ENCODE assay signal across 8 mouse cellular contexts in the genomic region with DNA sequence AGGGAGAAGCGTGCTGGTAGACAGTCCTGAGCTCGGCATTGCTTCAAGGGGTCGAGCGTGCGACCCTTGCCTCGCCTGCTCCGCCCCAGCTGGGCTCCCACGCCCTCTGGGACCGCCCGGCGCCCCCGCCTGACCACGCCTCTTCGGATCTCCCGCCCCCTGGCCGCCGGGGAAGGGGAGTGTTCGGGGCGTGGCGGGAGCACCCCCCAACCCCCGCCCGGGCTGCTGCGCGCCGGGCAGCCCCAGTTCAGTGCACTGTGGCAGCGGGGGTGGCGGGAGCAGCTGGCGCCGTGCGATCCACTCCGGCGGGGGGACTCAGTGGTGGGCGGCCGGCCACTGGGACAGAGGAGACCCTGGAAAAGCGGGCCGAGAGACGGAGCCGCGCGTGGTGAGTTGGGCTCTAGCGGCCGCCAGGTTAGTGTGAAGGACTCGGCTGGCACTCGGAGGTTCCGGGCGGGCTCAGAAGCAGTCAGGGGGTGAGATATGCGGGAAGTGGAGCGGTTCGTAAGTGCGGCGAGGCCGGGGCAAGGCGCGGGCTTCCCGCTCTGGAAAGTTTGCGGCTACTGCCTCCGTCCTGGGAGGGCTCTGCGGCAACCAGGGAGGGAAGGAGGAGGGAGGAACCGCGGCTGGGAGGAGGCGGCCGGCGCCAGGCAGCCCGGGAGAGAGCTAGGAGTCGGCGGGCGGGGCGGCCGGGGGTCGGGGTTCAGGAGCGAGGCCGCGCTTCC. TPM values are rescaled to one million over a fixed set of nuclear protein-coding genes. Genes with fewer than 3 reads are reported as not detected.
A peak's percentile ranks its signal among the peaks of the same experiment; 100 is the strongest.
DNase-seq lines count a peak whose midpoint lies in the region; ATAC-seq and TF ChIP-seq lines count a peak whose summit lies in the region.

Fgfr3 (plus strand) TSS at position 134 of the 725 bp plus-strand sequence.

- H3K4me2 ChIP-seq in embryonic facial prominence, embryonic 12.5 days (replicated peaks), result peak within 1 kb of the TSS; percentile 97
- peak within 1 kb of the TSS; percentile 97 for H3K4me2 ChIP-seq in heart, embryonic 14.5 days (ENCODE audit: low read length)
- H3K4me2 ChIP-seq in kidney, embryonic 16.5 days (replicated peaks; ENCODE audit: low read depth, low read length), result peak within 1 kb of the TSS; percentile 91
- H3K4me2 ChIP-seq in liver, embryonic 14.5 days (ENCODE audit: low read depth), result peak within 1 kb of the TSS; percentile 71
- peak within 1 kb of the TSS; percentile 78 for H3K4me2 ChIP-seq in neural tube, embryonic 14.5 days (ENCODE audit: low read depth, low read length)

- under 1% methylated on average over 69 of the region's 73 CpGs for WGBS in embryonic facial prominence, embryonic 12.5 days
- WGBS in heart, embryonic 14.5 days, result 1% methylated on average over 68 of the region's 73 CpGs
- WGBS in kidney, embryonic 16.5 days, result under 1% methylated on average over 64 of the region's 73 CpGs
- WGBS in liver, embryonic 14.5 days (ENCODE audit: insufficient replicate concordance), result under 1% methylated on average over 71 of the region's 73 CpGs
- WGBS in neural tube, embryonic 14.5 days, result under 1% methylated on average over 64 of the region's 73 CpGs

- no peaks in the 10 kb centered on the region for H3K36me3 ChIP-seq in embryonic facial prominence, embryonic 12.5 days
- H3K36me3 ChIP-seq in heart, embryonic 14.5 days (ENCODE audit: control insufficient read depth, insufficient read depth, low read length), result no peaks in the 10 kb centered on the region
- no peaks in the 10 kb centered on the region for H3K36me3 ChIP-seq in kidney, embryonic 16.5 days (ENCODE audit: insufficient read depth, low read length)
- H3K36me3 ChIP-seq in liver, embryonic 14.5 days (replicated peaks; ENCODE audit: control insufficient read depth, insufficient read depth, low read depth), result no peaks in the 10 kb centered on the region
- no peaks in the 10 kb centered on the region for H3K36me3 ChIP-seq in neural tube, embryonic 14.5 days (ENCODE audit: control insufficient read depth, insufficient read depth, low read length)

- no peak for TF ChIP-seq EP300 in liver, embryonic 14.5 days (IDR thresholded peaks at IDR 0.05; ENCODE audit: low read depth)

- peak within 1 kb of the TSS; percentile 59 for H3K4me3 ChIP-seq in embryonic facial prominence, embryonic 12.5 days
- H3K4me3 ChIP-seq in heart, embryonic 14.5 days (ENCODE audit: control insufficient read depth in 1 of 2, insufficient read depth in 1 of 2, low read depth in 1 of 2, low read length in 2 of 2), result peak within 1 kb of the TSS; percentile 63 to 64
- H3K4me3 ChIP-seq in kidney, embryonic 16.5 days (ENCODE audit: low read length), result peak within 1 kb of the TSS; percentile 73
- peak within 1 kb of the TSS; percentile 52 to 60 for H3K4me3 ChIP-seq in liver, embryonic 14.5 days (ENCODE audit: insufficient read depth in 1 of 2, low read depth in 2 of 2, low read length in 2 of 2)
- peak within 1 kb of the TSS; percentile 48 for H3K4me3 ChIP-seq in neural tube, embryonic 14.5 days (ENCODE audit: low read depth, low read length)

- H3K27ac ChIP-seq in embryonic facial prominence, embryonic 12.5 days, result peak within 1 kb of the TSS; percentile 24
- no peak within 1 kb of the TSS for H3K27ac ChIP-seq in heart, embryonic 14.5 days (replicated peaks in 1 of 2; ENCODE audit: control insufficient read depth in 1 of 2, insufficient read depth in 1 of 2, low read depth in 2 of 2, low read length in 2 of 2)
- H3K27ac ChIP-seq in kidney, embryonic 16.5 days (ENCODE audit: low read length), result peak within 1 kb of the TSS; percentile 77
- no peak within 1 kb of the TSS for H3K27ac ChIP-seq in liver, embryonic 14.5 days
- peak within 1 kb of the TSS; percentile 16 for H3K27ac ChIP-seq in neural tube, embryonic 14.5 days (ENCODE audit: low read depth, low read length)

- peaks cover 14% of the 10 kb centered on the region; the same call in 1 of the 2 replicates for H3K4me1 ChIP-seq in embryonic facial prominence, embryonic 12.5 days
- H3K4me1 ChIP-seq in heart, embryonic 14.5 days (ENCODE audit: control insufficient read depth in 2 of 2, insufficient read depth in 2 of 2, low read length in 2 of 2), result peaks cover 14 to 34% of the 10 kb centered on the region in 2 experiments
- H3K4me1 ChIP-seq in kidney, embryonic 16.5 days (ENCODE audit: insufficient read depth, low read length), result peaks cover 33% of the 10 kb centered on the region
- H3K4me1 ChIP-seq in liver, embryonic 14.5 days (replicated peaks; ENCODE audit: control insufficient read depth in 2 of 2, insufficient read depth in 2 of 2, low read length in 1 of 2), result peaks cover 0 to 9% of the 10 kb centered on the region in 2 experiments; a peak in 2 of 4 replicates
- 0 out of 2 replicates have a peak, but pooled peaks cover 10% of the 10 kb centered on the region for H3K4me1 ChIP-seq in neural tube, embryonic 14.5 days (ENCODE audit: control insufficient read depth, insufficient read depth, low read length)

- peak within 1 kb of the TSS; percentile 71 for H3K9ac ChIP-seq in embryonic facial prominence, embryonic 12.5 days
- peak within 1 kb of the TSS; percentile 75 for H3K9ac ChIP-seq in heart, embryonic 14.5 days (ENCODE audit: low read length)
- H3K9ac ChIP-seq in kidney, embryonic 16.5 days (replicated peaks; ENCODE audit: low read length), result peak within 1 kb of the TSS; percentile 80
- H3K9ac ChIP-seq in liver, embryonic 14.5 days (replicated peaks), result peak within 1 kb of the TSS; percentile 34
- peak within 1 kb of the TSS; percentile 58 for H3K9ac ChIP-seq in neural tube, embryonic 14.5 days (replicated peaks; ENCODE audit: low read depth, low read length)

- peak; percentile 59 to 72 for DNase-seq in right cerebral cortex, postnatal 10 days (ENCODE audit: low spot score in 2 of 2)
- DNase-seq in right cerebral cortex, postnatal 36 days (ENCODE audit: low spot score in 2 of 2), result no peak
- DNase-seq in liver, embryonic 14.5 days (ENCODE audit: low read depth in 3 of 3, low spot score in 3 of 3), result no peak
- DNase-seq in urinary bladder, adult 2 months (ENCODE audit: low spot score), result peak; percentile 75

- H3K27me3 ChIP-seq in embryonic facial prominence, embryonic 12.5 days, result peaks cover 60% of the 10 kb centered on the region
- peaks cover 22% of the 10 kb centered on the region for H3K27me3 ChIP-seq in heart, embryonic 14.5 days (ENCODE audit: control insufficient read depth, insufficient read depth, low read length)
- H3K27me3 ChIP-seq in kidney, embryonic 16.5 days (ENCODE audit: insufficient read depth, low read length), result peaks cover 15% of the 10 kb centered on the region
- peaks cover 44% of the 10 kb centered on the region for H3K27me3 ChIP-seq in liver, embryonic 14.5 days (ENCODE audit: control insufficient read depth, insufficient read depth, low read length)
- H3K27me3 ChIP-seq in neural tube, embryonic 14.5 days (ENCODE audit: control insufficient read depth, insufficient read depth, low read length), result no peaks in the 10 kb centered on the region

- no peaks in the 10 kb centered on the region for H3K9me3 ChIP-seq in embryonic facial prominence, embryonic 12.5 days
- no peaks in the 10 kb centered on the region for H3K9me3 ChIP-seq in heart, embryonic 14.5 days (ENCODE audit: control insufficient read depth, low read length)
- no peaks in the 10 kb centered on the region for H3K9me3 ChIP-seq in kidney, embryonic 16.5 days (ENCODE audit: low read length)
- H3K9me3 ChIP-seq in liver, embryonic 14.5 days (ENCODE audit: control insufficient read depth, low read length), result no peaks in the 10 kb centered on the region
- no peaks in the 10 kb centered on the region for H3K9me3 ChIP-seq in neural tube, embryonic 14.5 days (ENCODE audit: control insufficient read depth, low read length)

- peak; percentile 58 for ATAC-seq in embryonic facial prominence, embryonic 12.5 days (ENCODE audit: insufficient number of reproducible peaks, insufficient read depth, low FRiP score, low TSS enrichment)
- peak; percentile 75 for ATAC-seq in heart, embryonic 14.5 days (ENCODE audit: insufficient number of reproducible peaks, insufficient read depth, low FRiP score, low read depth)
- peak; percentile 85 for ATAC-seq in kidney, embryonic 16.5 days (ENCODE audit: low FRiP score, low TSS enrichment)
- ATAC-seq in liver, embryonic 14.5 days (ENCODE audit: insufficient read depth), result peak; percentile 74
- peak; percentile 49; the same call in 1 of the 2 replicates for ATAC-seq in neural tube, embryonic 14.5 days (ENCODE audit: low read depth)

- TF ChIP-seq CTCF in liver, embryonic 14.5 days (IDR thresholded peaks at IDR 0.05; ENCODE audit: low read depth), result no peak

RNA-seq across cellular contexts. Expression of gene Fgfr3, which starts in this region (rescaled TPM):
- 13.4 and 19.5 TPM in 2 replicates for polyA plus RNA-seq in embryonic facial prominence, embryonic 12.5 days (2016; fragmentation: Nextera tagmentation; extraction: Ambion mirVana)
- polyA plus RNA-seq in heart, embryonic 14.5 days (2014; fragmentation: Nextera tagmentation; extraction: Ambion mirVana), result 2.7 and 3.1 TPM in 2 replicates
- polyA plus RNA-seq in kidney, embryonic 16.5 days (2015; fragmentation: Nextera tagmentation; extraction: Ambion mirVana), result 19.1 and 21.9 TPM in 2 replicates
- polyA plus RNA-seq in liver, embryonic 14.5 days (2012; rRNA removed), result 3.9 and 4.5 TPM in 2 replicates
- polyA plus RNA-seq in liver, embryonic 14.5 days (2014; fragmentation: Nextera tagmentation; extraction: Ambion mirVana), result 1.2 and 1.8 TPM in 2 replicates
- polyA plus RNA-seq in neural tube, embryonic 14.5 days (2014; fragmentation: Nextera tagmentation; extraction: Ambion mirVana), result 39.5 and 42.7 TPM in 2 replicates
- polyA plus RNA-seq in urinary bladder, adult 2 months (2012; rRNA removed), result 62.9 and 69.6 TPM in 2 replicates

Comparison
In these comparisons a context has a peak if more than half of its experiments do, and no peak if none do; other contexts are left out.
1. DNase-seq: peak in right cerebral cortex, postnatal 10 days (2 of 2) and urinary bladder, adult 2 months (single experiment); none in right cerebral cortex, postnatal 36 days (0 of 2) and liver, embryonic 14.5 days (0 of 3).
2. H3K27ac ChIP-seq: peak in embryonic facial prominence, embryonic 12.5 days (single experiment), kidney, embryonic 16.5 days (single experiment) and neural tube, embryonic 14.5 days (single experiment); none in heart, embryonic 14.5 days (0 of 2) and liver, embryonic 14.5 days (single experiment).
3. Peak in every context shown above with its lines, with median percentiles within 50 percentile points of each other: ATAC-seq, H3K4me2 ChIP-seq, H3K4me3 ChIP-seq and H3K9ac ChIP-seq.